Mouse (Mus musculus) G1E (cell line): ENCODE measurements around the gene Slc8b1.

Source experiments
- CTCF ChIP-seq: IDR thresholded peaks from 2 replicates; pipeline ENCODE4 v1.5.1; 2012; ENCODE audit warnings: low read depth, low read length, inconsistent platforms, mixed read lengths
- GATA1 ChIP-seq: IDR thresholded peaks from 2 replicates; pipeline ENCODE4 v1.6.1; 2012; ENCODE audit warnings: borderline replicate concordance, low read length, inconsistent platforms, mixed read lengths

- TF ChIP-seq CTCF (no peak), GATA1 (no peak)
Measured at GRCm38 (mm10) chr5:120487844-120488243, 23.1 kb upstream of the Slc8b1 start.
